Mouse (Mus musculus): ENCODE results near the gene Hykk. TPM values are rescaled to one million over a fixed set of nuclear protein-coding genes. Genes with fewer than 3 reads are reported as not detected.
"Not testable (repeated sequence)": the region's sequence is repeated elsewhere in the genome, so short reads cannot be mapped to it uniquely, and the experiment has no call there.

The Hykk gene
- 0.40 and 1.1 TPM in 2 replicates for total RNA-seq (2017)

- ATAC-seq (replicated peaks in 1 of 2; ENCODE audit: insufficient read depth in 1 of 2, low FRiP score in 2 of 2, low TSS enrichment in 1 of 2, low read depth in 1 of 2, poor library complexity in 2 of 2, severe bottlenecking in 2 of 2): peak; percentile 94 to 97
Measured at GRCm38 (mm10) chr9:54917010-54917677, at the start of gene Hykk. Gene Hykk (plus strand): TSS chr9:54917283.

GRCm38 (mm10) chr9:54878759-54879158 is 38.3 kb upstream of the Hykk start:
- ATAC-seq (replicated peaks in 1 of 2; ENCODE audit: insufficient read depth in 1 of 2, low FRiP score in 2 of 2, low TSS enrichment in 1 of 2, low read depth in 1 of 2, poor library complexity in 2 of 2, severe bottlenecking in 2 of 2): no peak

GRCm38 (mm10) chr9:54892111-54892510 is 25.0 kb upstream of the Hykk start:
- ATAC-seq (replicated peaks in 1 of 2; ENCODE audit: insufficient read depth in 1 of 2, low FRiP score in 2 of 2, low TSS enrichment in 1 of 2, low read depth in 1 of 2, poor library complexity in 2 of 2, severe bottlenecking in 2 of 2): no peak

- no peak for ATAC-seq (replicated peaks in 1 of 2; ENCODE audit: insufficient read depth in 1 of 2, low FRiP score in 2 of 2, low TSS enrichment in 1 of 2, low read depth in 1 of 2, poor library complexity in 2 of 2, severe bottlenecking in 2 of 2)
Measured at GRCm38 (mm10) chr9:54897097-54897496, 20.0 kb upstream of the Hykk start.

- ATAC-seq (replicated peaks in 1 of 2; ENCODE audit: insufficient read depth in 1 of 2, low FRiP score in 2 of 2, low TSS enrichment in 1 of 2, low read depth in 1 of 2, poor library complexity in 2 of 2, severe bottlenecking in 2 of 2): no peak
Measured at GRCm38 (mm10) chr9:54909446-54909845, 7.6 kb upstream of the Hykk start.

- no peak for ATAC-seq (replicated peaks in 1 of 2; ENCODE audit: insufficient read depth in 1 of 2, low FRiP score in 2 of 2, low TSS enrichment in 1 of 2, low read depth in 1 of 2, poor library complexity in 2 of 2, severe bottlenecking in 2 of 2)
Measured at GRCm38 (mm10) chr9:54915576-54915975, 1.5 kb upstream of the Hykk start.

GRCm38 (mm10) chr9:54916401-54916800 is 682 bp upstream of the Hykk start:
- no peak for ATAC-seq (replicated peaks in 1 of 2; ENCODE audit: insufficient read depth in 1 of 2, low FRiP score in 2 of 2, low TSS enrichment in 1 of 2, low read depth in 1 of 2, poor library complexity in 2 of 2, severe bottlenecking in 2 of 2)

- ATAC-seq (replicated peaks in 1 of 2; ENCODE audit: insufficient read depth in 1 of 2, low FRiP score in 2 of 2, low TSS enrichment in 1 of 2, low read depth in 1 of 2, poor library complexity in 2 of 2, severe bottlenecking in 2 of 2): no peak
Measured at GRCm38 (mm10) chr9:54918191-54918590, 1.1 kb downstream of the Hykk start.

- ATAC-seq (replicated peaks in 1 of 2; ENCODE audit: insufficient read depth in 1 of 2, low FRiP score in 2 of 2, low TSS enrichment in 1 of 2, low read depth in 1 of 2, poor library complexity in 2 of 2, severe bottlenecking in 2 of 2): no peak
Measured at GRCm38 (mm10) chr9:54918781-54919180, 1.7 kb downstream of the Hykk start.

- ATAC-seq (replicated peaks in 1 of 2; ENCODE audit: insufficient read depth in 1 of 2, low FRiP score in 2 of 2, low TSS enrichment in 1 of 2, low read depth in 1 of 2, poor library complexity in 2 of 2, severe bottlenecking in 2 of 2): no peak
Measured at GRCm38 (mm10) chr9:54919946-54920345, 2.9 kb downstream of the Hykk start.

GRCm38 (mm10) chr9:54930741-54931140 is 13.7 kb downstream of the Hykk start:
- ATAC-seq (replicated peaks in 1 of 2; ENCODE audit: insufficient read depth in 1 of 2, low FRiP score in 2 of 2, low TSS enrichment in 1 of 2, low read depth in 1 of 2, poor library complexity in 2 of 2, severe bottlenecking in 2 of 2): no peak

GRCm38 (mm10) chr9:54931765-54932164 is 14.7 kb downstream of the Hykk start:
- no peak for ATAC-seq (replicated peaks in 1 of 2; ENCODE audit: insufficient read depth in 1 of 2, low FRiP score in 2 of 2, low TSS enrichment in 1 of 2, low read depth in 1 of 2, poor library complexity in 2 of 2, severe bottlenecking in 2 of 2)

GRCm38 (mm10) chr9:54932379-54932778 is 15.3 kb downstream of the Hykk start:
- no peak for ATAC-seq (replicated peaks in 1 of 2; ENCODE audit: insufficient read depth in 1 of 2, low FRiP score in 2 of 2, low TSS enrichment in 1 of 2, low read depth in 1 of 2, poor library complexity in 2 of 2, severe bottlenecking in 2 of 2)

- no peak for ATAC-seq (replicated peaks in 1 of 2; ENCODE audit: insufficient read depth in 1 of 2, low FRiP score in 2 of 2, low TSS enrichment in 1 of 2, low read depth in 1 of 2, poor library complexity in 2 of 2, severe bottlenecking in 2 of 2)
Measured at GRCm38 (mm10) chr9:54942071-54942470, 25.0 kb downstream of the Hykk start.

GRCm38 (mm10) chr9:54944467-54944866 is 27.4 kb downstream of the Hykk start:
- ATAC-seq (replicated peaks in 1 of 2; ENCODE audit: insufficient read depth in 1 of 2, low FRiP score in 2 of 2, low TSS enrichment in 1 of 2, low read depth in 1 of 2, poor library complexity in 2 of 2, severe bottlenecking in 2 of 2): no peak

- no peak for ATAC-seq (replicated peaks in 1 of 2; ENCODE audit: insufficient read depth in 1 of 2, low FRiP score in 2 of 2, low TSS enrichment in 1 of 2, low read depth in 1 of 2, poor library complexity in 2 of 2, severe bottlenecking in 2 of 2)
Measured at GRCm38 (mm10) chr9:54946256-54946655, 29.2 kb downstream of the Hykk start.

GRCm38 (mm10) chr9:54949465-54949864 is 32.4 kb downstream of the Hykk start:
- no peak for ATAC-seq (replicated peaks in 1 of 2; ENCODE audit: insufficient read depth in 1 of 2, low FRiP score in 2 of 2, low TSS enrichment in 1 of 2, low read depth in 1 of 2, poor library complexity in 2 of 2, severe bottlenecking in 2 of 2)

GRCm38 (mm10) chr9:54950162-54950561 is 33.1 kb downstream of the Hykk start:
- ATAC-seq (replicated peaks in 1 of 2; ENCODE audit: insufficient read depth in 1 of 2, low FRiP score in 2 of 2, low TSS enrichment in 1 of 2, low read depth in 1 of 2, poor library complexity in 2 of 2, severe bottlenecking in 2 of 2): not testable (repeated sequence)

GRCm38 (mm10) chr9:54950575-54951321 is 33.7 kb downstream of the Hykk start, which contains the start of the genes Psma4 and AY074887:
Gene Psma4 (plus strand): TSS chr9:54950790.
Gene AY074887 (minus strand): TSS chr9:54950998.
- ATAC-seq (replicated peaks in 1 of 2; ENCODE audit: insufficient read depth in 1 of 2, low FRiP score in 2 of 2, low TSS enrichment in 1 of 2, low read depth in 1 of 2, poor library complexity in 2 of 2, severe bottlenecking in 2 of 2): peak; percentile 98 to 99
